Mouse (Mus musculus) urinary bladder, adult 2 months (tissue): ENCODE data around the gene Scn11a. TPM values are rescaled to one million over a fixed set of nuclear protein-coding genes. Genes with fewer than 3 reads are reported as not detected.

Experiments
- DNase-seq: peaks from one replicate; pipeline ENCODE4 v3.0.0; 2022; ENCODE audit warnings: low spot score
- polyA plus RNA-seq: library from polyadenylated mRNA; depleted of rRNA; stranded (reverse); fragments of >200 nt; gene quantifications from 2 replicates; pipeline ENCODE4 v1.2.3, GENCODE M21; 2012; rRNA removed

Scn11a gene
- 0.01 TPM in 2 replicates for polyA plus RNA-seq

GRCm38 (mm10) chr9:119825297-119825696 lies at the start of gene Scn11a:
Gene Scn11a, minus strand, starts transcription at chr9:119825456.
- DNase-seq = no peak

DNA sequence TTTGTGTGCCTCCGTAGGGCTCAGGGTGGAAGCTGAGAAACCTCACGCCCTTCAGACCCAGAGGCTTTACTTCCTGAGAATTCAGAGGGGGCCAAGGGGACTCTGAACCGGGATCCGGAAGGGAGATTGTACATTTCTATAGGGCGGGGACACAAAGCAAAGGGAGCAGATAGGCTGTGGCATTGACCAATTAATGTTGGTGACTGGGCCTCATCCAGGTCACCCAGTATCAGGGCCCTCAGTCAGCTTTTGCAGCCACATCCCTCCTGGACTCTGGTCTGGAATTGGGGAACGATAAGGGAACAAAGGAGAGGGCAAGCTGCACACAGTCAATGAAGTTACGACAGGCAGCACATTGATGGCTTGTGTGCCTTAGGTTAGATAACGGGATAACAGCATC lies 28.9 kb upstream of the Scn11a start:
- DNase-seq = no peak

- no peak for DNase-seq
Measured at GRCm38 (mm10) chr9:119853071-119853846, 28.0 kb upstream of the Scn11a start.

GRCm38 (mm10) chr9:119852347-119853030 lies 27.2 kb upstream of the Scn11a start:
- no peak for DNase-seq

DNA sequence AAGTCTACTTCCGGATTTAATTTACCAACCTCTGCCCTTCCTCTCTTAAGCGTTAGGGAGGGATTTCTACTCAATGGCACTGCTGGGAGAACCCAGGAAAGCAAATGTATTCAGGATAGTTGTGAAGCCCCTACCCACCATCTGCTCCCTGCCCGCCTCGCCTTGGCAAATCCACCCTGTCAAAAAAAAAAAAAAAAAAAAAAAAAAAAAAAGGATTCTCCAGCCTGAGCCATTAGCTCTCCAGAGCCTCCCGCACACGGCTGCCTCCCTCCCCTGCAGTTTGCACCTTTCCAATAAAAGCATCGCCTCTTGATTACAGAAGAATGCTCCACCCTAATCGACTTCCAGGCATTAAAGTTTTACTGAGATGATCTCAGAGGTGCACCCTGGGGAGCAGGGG lies 24.0 kb upstream of the Scn11a start:
- DNase-seq = no peak

- no peak for DNase-seq
Measured at GRCm38 (mm10) chr9:119848671-119849070, 23.4 kb upstream of the Scn11a start.

DNA sequence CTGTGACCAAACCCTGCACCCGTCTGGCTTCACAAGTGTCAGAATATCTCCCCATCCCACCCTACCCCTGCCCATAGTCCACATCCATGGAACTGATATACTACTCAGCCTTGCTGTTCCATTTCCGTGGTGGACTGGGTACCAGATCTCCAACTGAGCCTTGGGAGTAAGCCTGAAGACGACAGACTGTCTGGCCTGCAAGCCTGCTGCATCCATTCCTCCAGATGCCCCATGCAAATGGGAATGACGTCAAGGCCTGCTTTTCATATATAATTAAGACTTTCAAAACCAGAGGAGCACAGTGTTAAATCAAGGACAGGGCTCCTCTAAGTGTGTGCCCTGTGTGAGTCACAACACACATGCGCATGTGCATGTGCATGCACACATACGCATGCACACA lies 21.9 kb upstream of the Scn11a start:
- no peak for DNase-seq

DNA sequence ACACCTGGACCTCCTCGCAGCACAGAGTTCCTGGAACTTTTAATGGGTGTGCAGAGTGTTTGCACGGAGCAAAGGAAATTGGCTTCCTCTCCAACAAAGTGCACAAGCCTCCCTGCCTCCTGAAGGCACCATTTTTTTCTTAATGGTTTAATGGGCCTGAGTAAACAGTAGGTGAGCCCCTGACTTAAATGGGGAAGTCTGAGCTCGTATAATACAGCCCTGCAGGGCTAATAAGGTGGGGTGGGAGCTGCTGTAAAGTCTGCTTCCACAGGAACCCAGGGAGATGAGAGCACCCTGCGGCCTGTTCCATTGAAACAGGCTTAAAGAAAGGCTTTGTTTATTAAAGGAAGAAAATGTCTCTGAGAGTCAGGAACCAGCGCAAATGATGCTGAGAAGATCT lies 19.5 kb upstream of the Scn11a start:
- no peak for DNase-seq

DNA sequence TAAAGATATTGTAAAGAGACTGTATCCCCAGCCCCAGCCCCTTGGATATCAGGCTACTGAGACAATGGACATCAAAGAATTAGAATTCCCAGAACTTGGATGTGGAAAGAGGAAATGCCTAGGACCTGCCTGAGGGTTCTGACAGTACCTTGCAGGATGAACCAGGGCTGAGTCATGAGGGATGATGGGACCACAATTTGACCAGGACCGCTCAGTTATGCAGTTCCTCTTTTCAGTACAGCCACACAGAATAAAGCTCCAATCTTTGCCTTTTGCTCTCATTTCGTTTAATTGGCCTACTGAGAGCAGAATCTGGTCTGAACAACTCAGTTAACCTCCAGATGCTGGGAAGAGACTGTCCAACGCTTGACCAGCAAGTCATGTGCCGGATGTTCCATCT lies 18.3 kb upstream of the Scn11a start:
- DNase-seq = no peak

GRCm38 (mm10) chr9:119842541-119843169 lies 17.4 kb upstream of the Scn11a start:
- DNase-seq = no peak

- DNase-seq = no peak
Measured at GRCm38 (mm10) chr9:119842091-119842490, 16.8 kb upstream of the Scn11a start.

DNA sequence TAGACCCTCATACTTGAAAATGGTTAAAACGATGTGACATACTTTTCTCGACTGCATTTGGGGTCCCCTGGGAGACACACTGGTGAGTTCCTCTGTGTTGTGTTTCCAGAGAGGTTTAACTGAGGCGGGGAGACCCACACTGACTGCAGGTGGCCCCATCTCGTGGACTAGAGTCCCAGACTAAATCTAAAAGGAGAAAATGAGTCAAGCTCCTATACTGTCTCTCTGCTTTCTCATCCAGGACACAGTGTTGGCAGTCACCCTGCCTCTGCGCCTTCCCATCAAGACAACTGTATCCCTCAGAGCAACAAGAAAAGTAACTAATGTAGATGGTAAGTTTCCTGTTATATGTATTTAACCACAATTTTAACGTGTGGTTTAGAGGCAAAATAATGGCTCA lies 15.9 kb upstream of the Scn11a start:
- DNase-seq = no peak

DNA sequence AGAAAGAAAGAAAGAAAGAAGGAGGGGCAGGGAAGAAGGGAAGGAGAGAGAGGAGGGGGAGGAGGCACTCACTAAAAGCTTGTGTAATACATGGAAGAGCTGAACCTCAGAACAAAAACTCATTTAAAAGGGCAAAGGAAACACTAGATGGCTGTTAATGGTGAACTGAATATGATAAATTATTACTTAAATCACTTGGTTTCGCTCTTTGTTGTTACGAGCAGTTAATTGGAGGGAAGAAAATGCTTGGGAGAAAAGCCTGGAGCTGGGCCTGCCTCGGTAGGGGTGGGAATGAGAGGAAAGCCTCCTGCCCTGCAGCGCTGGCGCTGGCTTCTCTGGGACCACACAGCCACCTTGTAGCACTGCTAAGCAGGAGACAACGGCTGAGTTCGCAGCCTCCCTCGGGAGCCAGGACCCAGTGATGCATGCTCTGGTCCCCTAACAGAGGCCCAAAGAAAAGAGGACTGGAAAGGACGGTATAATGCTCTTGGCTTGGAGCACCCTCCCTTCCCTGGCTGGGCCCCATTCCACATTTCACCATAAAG lies 10.4 kb upstream of the Scn11a start:
- DNase-seq = no peak

DNA sequence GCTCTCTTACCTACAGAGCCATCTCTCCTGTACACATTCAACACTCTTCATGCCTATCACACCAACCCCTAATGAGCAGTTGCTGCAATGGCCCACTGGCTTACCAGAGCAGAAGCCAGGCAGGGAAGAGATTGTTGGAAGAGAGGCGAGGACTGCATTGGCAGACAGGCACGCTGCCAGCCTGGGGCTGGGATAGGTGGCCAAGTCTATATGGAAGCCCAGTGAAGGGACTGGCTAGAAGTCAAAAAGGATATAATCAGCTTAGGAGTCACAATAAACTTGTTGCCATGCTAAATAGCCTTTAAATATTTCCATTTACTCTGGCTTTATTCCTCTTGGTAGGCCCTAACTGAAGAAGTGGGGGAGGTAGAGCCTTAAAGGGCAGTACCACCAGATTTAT lies 5.7 kb upstream of the Scn11a start:
- DNase-seq = no peak

DNA sequence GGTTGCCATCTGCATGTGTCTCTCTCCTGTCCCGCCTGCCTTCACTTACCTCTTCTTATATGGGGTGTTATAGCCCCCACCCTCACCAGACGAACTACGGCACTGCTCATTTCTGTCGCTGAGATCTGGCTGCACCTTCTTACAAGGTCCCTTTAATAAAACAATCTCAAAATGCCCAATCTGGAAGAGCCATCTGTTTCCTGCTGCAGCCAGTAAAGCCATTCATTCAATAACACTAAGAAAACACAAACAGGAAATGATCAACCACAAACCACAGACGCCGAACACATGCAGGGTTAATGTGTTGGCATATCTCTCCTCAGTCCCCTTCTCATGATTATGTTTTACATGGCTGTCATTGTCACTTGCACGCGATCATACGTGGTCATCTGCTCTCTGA lies 1.5 kb downstream of the Scn11a start:
- no peak for DNase-seq

GRCm38 (mm10) chr9:119813631-119814030 lies 11.6 kb downstream of the Scn11a start:
- no peak for DNase-seq

DNA sequence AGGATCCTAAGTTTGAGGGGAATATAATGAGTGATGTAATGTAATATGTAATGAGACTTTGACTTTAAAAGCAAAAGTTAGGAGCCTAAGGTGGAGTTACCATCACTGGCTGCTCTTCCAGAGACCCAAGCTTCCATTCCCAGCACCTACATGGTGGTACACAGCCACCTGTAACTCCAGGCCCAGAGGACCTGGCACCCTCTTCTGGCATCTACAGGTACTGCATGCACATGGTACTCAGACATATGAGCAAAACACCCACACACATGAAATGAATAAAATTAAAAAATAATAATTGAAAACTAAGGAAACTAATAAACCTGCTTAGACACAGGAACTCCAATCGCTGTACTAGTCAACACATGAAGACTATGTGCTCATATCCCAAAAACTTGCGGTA lies 18.8 kb downstream of the Scn11a start:
- no peak for DNase-seq

- no peak for DNase-seq
Measured at GRCm38 (mm10) chr9:119804501-119804847, 20.8 kb downstream of the Scn11a start.

DNA sequence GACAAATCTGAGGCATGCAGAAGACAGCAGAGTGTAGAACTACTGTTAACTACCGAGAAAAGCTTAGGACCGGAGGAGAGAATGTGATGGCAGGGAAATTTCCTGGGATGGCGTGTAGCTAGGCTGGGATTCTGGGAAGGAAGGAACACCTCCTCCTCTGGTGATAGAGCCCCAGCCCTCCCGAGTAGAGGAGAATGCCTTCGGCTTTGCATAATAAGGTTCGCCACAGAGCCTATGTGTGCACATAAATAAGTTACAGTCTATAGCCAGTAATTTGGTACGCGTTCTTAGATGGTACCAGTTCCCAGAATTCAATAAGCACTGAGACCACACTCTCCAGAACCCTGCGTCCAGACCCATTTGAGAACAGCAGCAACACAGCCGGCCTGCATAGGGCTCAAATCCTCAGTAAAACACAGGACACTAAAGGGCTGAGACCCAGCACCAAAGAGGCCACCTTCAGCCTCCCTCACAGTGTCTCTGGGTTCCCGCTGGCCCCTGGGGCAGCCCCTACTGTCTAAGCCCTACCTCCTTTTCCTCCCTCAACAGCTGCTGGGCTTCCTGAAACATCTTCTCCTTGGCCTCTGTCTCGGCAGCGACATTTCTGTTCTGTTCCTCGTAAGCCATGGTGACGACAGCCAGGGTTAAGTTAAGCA lies 21.3 kb downstream of the Scn11a start:
- DNase-seq = no peak

DNA sequence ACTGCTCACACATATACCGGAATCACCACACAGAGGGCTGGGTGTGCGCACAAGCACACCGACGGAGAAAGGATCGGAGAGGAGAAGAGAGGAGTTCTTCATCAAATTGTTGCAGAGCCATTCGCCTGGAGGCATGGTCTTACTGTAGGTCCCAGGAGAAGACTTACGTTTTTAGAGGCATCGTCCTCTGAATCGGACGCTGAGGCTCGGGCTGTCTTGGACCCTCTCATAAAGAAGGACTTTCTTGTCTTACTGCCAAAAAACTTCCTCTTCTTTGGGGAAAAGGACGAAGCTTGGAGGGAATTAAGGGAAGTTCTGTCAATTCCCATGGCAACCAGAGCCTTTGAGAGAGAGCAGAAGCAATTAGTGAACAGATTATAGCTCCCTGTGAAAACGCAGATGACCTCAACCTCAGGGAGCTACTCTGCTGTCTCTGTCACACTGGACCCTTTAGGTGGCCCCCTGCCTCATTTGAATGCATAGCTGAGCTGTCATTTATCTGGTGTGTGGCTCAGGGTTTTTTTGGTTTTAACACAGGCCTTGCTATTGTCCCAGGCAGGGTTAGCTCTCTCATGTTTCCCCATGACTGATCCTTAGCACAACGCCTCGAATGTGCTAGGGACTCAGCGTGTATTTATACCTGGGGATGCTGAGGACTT lies 22.0 kb downstream of the Scn11a start:
- DNase-seq = no peak

DNA sequence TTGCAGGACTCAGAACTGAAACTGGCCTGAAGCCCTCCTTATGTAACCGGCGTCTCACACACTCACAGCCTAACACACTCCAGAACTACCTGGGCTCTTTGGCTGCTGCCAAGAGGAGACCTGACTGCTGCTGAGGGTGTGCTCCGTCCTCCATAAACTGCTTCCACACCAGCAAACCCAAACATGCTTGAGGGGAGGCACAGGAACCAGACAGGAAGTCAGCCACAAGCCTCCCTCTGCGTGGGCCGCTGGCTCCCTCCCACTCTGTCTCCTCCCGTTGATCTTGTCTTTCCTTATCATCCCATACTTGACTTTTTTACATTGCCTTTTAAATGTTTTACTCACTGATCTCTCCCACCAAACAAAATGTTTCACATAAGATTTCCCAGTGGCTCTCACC lies 23.8 kb downstream of the Scn11a start:
- no peak for DNase-seq

DNA sequence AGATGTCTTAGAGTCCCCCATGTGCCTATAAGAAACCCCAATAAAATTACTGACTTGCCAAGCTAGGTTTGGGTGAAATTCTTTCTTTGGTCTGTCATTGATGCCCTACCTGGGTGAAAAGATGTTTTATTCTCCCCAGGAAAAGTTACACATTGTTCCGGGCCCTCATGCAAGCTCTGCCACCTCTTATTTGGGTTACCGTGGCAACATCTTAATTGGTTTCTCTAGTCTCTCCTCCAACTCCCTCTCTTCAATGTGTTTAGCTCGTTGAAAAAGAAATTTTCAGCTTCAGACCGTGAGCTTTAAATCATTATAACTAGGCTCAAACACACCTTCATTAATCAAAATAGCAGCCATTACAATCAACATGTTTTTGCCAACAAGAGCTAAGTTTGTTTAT lies 28.5 kb downstream of the Scn11a start:
- no peak for DNase-seq
